Mouse (Mus musculus): ENCODE measurements around the gene 1700034J05Rik.

Gene 1700034J05Rik

DNA sequence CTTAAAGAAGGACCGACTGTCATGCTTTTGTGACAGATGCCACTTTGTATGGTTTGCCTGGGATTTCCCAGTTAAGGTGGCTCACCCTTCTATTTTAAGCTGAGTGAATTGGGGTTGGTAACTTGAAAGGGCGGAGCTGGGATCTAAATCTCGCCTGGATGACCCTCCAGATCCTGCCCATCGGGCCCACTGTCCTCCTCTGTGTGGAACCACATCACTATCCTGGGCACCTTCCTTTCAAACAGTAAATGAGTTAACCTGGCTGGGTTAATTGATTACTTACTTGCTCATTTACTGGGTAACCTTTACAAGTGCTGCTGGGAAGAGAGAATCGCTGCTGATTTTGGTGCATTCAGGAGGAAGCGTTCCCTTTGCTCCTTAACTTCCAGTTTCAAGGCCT, 35.9 kb downstream of the 1700034J05Rik start:
- DNase-seq, result no peak

DNA sequence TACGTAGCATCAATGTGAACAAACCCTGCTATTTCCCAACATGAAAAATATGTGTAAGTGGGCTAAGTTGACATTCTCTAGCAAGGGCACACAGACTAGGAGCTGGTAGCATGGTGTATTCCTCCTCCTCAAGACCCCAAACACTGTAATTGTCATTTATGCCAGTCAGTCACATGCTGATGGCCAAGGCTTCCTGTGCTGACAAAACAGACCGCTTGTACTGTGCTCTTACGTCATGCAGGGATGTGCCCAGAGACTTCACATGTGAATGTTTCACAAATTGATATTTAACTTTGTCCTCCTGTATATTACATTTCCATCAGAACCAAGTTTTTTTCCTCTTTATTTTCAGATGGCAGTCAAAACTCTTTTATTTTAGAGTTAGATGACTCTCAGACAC, 36.8 kb downstream of the 1700034J05Rik start:
- no peak for DNase-seq

DNA sequence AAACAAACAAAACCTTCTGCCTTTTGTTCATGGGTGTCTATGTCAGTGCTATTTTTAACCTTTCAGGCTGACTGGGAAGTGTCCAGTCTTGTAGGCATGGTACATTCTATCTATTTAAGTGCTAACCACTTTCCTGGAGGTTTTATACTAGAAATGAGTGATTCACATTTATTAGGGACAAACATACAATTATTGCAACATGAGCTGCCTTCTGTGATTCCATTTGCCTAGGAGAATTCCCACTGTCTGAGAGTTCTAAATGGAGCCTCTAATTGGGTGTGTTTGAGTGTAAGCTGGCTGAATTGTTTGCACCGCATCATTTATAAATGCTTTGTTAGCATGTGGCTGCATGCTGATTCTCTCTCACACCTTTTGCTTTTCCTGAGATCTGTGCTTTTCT, 38.4 kb downstream of the 1700034J05Rik start:
- DNase-seq, result no peak

DNA sequence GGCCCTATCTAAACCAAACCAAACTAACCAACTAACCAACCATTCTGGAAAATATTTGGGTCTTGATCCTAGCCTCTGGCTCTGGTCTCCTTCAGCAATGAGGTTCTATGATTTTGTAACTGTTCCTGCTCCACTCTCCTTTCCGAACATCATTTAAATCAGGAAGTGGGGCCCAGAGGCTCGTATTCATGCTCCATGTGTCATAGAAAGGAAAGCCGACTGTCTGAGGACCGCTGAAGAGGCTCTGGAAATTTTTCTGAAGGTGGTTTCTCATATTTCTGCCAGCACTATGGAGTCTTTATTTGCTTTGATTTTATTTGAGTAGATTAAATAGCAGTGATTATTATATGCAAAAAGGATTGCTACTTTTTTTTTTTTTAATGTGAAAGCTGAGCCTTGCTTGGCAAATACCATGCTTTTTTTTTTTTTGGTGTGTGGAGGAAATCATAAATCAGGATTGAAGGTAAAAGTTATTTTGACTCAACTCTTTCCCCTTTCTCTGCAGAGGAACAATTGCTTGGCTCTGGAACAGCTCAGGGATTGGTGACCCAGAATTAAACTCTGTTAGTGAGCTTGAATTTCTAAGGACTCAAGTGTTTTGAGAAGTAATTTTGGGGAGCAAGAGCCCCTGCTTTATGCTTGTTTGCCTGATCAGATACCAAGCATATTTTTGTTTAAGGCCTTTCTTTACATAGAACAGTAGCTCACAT, 40.6 kb downstream of the 1700034J05Rik start:
- no peak for DNase-seq

DNA sequence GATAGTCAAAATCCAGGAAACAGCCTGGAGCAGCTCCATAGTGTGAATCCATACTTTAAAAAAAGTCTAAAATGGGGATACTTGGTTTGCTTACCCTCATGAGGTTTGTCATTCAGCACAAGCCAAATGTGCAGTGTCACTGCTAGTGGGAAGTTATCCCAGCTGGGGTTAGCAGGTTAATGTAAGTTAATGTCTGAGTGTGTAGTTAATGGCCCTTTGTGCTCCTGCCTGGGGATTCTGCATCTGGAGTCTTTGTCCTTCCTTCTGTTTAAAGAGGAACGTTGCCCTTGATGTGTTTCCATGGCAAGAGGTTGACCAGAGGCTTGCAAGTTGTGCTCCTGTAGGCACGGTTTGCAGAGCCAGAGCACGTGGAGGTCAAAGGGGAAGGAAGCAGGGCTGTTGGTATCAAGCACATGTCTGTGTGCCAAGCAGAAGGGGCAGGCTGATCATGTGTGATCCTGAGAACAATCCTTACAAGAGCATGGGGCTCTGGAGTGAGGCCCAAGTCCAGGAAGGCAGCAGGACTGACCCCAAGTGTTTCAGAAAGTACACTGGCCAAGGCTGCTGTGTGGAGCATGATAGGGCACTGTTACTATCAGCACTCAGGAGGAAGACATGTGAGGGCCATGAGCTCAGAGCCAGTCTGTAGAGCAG, 41.3 kb downstream of the 1700034J05Rik start:
- DNase-seq, result no peak

DNA sequence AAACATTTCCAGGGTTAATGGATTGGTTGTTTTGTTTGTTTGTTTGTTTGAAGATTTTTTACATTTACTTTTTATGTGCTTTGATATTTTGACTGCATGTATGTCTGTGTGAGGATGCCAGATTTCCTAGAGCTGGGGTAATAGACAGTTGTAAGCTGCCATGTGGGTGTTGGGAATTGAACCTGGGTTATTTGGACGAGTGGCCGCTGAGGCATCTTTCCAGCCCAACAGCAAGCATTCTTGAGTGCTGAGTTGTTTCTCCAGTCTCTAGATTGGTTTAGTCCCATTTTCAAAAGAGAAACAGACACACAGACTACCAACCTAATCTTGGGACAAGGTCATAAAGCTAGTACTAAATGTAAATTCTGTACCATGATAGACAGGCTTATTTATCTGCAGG, 43.4 kb downstream of the 1700034J05Rik start:
- DNase-seq, result no peak

DNA sequence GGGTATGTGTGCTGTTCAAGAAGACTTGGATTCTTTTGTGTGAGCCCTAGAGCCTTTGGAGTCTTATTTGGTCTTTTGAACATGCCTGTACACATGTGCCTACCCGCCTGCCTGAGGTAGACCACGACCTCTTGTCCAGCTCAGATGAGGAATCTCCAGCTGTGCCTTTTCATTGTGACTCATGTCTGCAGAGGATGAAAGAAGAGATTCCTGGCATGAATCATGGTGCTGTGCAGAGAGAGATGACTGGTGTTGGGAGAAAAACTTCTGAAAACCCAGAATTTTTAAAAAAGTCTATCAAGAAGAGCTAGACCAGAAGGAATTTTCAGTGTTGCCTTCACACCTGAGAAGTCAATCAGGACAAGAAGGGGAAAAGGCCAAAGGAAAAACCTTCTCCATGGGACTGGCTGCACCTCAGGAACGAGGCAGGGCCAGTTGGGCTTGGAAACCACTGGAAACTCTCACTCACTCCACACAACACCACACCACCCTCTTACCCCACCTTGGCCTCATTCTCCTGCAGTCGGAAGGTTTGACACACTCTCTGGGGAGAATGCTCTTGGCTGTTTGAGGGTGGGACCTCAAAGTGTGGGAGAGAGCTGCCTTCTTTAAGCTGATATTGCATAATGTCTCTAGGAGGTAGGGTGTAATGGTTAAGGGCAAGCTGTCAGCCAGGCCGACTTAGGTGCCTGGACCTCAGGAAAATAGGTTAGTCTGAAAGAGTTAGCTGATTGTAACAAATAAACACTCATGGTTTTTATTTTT, 44.3 kb downstream of the 1700034J05Rik start:
- no peak for DNase-seq

DNA sequence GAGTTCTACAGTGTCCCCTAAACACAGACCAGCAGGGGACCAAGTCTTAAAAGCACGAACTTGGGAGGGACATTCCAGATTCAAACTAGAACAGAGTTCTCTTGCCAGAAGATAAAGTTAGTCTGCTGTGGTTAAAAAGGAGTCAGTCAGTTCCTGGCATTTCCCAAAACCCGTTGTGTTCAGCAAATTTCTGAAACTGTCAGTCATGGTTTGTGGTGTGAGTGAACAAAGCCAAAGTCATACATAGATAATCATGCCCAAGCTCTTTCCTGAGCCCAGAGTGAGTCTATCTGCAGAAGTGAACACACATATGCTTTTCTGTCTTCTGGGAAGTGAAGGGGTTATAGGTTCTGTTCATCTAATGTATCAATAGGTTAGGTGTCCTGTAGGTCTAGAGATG, 45.4 kb downstream of the 1700034J05Rik start:
- DNase-seq, result no peak

DNA sequence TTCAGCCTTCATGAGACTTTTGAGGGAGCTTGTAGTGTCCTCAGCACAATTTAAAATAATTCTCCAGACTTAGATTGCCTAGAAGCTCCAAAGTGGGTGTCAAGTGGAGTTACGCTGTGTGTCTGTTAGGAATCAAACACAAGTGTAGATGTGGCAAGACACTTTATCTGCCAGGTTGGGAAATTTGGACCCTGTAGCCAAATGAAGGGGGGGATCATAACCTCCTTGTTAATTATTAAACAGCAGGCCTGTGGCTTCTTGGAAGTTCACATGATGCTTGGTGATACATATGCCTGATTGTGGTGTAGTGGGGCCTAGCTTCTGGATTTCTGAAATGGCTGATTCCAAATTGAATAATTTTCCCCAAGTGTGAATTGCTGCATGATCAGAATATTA, 46.4 kb downstream of the 1700034J05Rik start:
- DNase-seq, result no peak

DNA sequence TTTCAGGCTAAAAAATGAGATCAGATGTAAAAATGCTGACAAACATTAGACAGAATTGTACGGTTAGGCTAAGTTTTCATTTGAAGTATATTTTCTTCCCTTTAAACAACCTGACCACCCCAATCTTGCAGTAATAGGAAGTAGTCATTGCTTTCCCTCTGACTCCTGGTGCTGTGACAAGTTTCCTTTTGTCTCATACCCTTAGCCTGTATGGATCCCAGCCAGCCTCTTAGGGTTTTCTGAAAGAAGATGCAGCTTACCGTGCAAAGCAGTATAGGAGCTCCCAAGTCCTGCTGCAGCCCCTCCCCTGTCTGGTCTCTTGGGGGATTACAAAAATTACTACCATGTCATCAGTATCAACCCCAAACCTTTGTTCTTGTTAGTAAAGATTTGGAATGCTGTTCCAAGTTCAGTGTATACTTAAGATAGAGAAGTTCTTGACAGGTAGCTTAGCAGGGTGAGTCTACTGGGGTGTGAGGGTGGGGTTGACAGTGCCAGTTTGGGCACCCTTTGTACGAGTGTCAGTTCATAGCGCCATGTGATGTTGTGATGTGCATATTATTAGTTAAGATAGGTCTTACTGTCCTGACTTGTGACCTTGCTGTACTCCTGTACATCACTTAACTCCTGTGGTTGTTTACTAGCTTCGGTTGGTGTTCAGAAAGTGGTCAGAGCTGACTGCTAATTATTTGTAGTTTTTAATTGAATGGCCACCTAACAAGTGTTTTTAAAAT, 47.0 kb downstream of the 1700034J05Rik start:
- no peak for DNase-seq

DNA sequence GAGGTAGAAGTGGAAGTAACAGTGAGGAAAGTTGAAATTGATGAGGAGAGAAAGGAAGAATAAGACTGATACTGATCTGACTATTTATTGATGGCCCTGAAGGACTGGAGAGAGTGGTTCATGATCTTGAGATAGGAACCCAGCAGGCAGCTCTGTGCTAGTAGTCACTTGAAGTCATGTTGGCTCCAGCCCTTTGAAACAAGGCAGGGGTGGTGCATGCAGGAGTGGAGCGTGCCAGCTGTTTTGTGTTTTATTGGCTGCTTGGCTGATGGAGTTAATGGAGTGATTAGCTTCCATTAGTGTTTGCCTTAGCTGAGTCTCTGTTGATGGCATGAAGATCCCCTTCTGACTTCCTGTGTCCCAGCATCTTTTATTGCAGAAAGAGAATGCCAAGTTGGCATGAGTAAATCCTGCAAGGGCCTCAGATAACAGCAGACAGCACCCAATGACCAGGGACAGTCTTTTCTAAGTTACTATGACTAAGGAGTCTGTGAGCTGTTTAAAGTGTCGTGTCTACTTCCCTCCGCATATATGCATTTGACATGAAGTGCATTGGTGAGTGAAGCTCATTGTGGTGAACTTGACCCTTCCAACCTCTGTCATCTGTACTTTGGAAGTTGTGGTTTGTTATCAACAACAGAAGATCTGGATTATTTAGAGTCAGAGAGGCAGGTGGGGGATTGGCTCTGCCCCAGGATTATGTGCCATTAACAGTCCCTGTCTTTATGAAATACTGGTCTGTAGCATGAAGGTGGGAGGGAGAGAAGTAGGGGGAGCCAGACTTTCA, 48.0 kb downstream of the 1700034J05Rik start:
- no peak for DNase-seq

DNA sequence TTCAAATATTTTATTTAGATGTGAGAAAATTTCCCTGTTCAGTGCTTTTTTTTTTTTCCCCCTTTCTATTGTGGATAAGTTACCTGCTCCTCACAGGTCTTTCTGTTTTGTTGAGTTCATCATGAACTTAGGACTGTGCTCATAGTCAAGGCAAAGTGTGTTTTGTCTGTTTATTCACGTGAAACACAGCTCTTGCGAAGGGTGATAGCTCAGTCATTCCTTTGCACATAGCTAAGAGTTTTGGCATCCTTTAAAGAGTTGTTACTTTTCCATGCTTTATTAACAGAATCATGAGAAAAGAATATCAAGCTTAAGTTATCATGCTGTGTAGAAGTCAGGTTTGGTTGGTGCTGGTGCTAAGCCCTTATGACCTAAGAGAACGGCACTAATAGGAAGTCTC, 49.5 kb downstream of the 1700034J05Rik start:
- DNase-seq, result no peak

DNA sequence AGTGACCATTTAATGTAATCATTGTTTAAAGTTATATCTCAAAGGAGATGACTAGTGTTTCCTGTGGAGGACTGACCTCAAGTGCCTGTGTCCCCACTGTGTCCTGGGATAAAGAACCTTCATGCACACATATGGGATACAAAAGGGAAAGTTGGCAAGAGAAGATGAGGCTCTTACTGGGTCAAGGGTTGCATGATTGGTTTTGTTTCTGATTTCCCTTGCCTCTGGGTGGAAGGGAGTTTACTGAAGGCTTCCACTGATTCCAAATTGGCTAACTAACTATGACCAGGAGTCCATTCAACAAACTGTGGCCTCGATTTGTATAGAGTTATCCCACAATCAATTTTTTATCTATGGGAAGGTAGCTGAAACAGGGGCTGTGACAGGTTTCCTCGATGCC, 50.6 kb downstream of the 1700034J05Rik start:
- no peak for DNase-seq

DNA sequence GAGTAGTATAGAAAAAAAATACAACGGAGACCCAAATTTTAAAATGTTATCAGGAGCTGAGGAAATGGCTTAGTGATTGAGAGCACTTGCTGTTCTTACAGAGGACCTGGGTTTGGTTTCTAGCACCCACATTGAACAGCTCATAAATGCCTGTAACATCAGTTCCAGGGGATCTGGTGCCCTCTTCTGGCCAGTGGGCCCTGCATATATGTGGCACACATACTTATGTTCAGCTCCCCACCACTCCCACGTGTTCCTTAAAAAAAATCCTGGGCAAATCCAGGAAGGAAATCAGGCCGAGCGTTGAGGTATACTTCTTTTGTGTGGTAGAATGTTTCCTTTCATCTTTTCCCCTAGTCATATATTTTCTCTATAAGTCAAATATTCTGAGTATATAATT, 52.3 kb downstream of the 1700034J05Rik start:
- DNase-seq, result no peak
